In the genomic region with DNA sequence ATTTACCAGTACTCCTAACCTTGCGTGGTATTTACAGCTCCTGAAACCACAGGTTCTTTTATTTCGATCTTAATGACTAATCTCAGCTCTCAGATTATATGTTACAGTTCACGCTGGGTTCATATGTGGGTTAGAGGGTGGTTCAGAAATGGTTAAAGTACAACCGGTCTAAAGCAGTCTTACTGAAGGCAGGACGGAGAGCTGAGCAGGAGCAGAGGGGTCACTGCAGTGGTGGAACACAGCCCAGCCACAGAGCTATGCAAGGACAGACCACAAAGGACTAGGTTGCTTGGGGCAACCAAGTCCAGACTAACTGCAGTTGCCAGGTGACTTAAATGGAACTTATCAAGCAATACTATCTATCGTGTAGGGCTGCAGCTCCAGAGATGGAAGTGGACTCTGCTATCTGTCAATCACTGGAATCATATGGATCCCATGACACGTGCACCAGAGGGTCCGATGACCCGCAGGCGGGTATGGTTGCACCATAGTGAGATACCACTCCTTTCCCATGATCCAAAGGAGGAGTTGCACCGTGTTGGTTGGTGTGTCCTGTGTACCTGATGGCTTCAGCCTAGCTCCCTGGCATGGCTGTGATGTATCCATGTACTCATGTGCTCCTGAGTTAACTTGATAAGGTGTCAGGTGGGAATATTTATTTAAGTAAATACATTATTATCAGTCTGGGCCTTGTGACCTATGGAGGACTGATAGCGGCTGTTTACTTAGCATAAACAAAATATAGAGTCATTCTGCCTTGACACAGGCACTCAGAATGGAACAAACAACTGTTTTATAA, we compare ENCODE assay signal across 21 mouse cellular contexts. TPM values are rescaled to one million over a fixed set of nuclear protein-coding genes. Genes with fewer than 3 reads are reported as not detected.
DNase-seq lines count a peak whose midpoint lies in the region; ATAC-seq and TF ChIP-seq lines count a peak whose summit lies in the region.
"Had no signal": no experiment of that assay in that cellular context is flagged by ENCODE, and none has a peak within 500 bp of the region (broad histone marks: within the 10 kb centered on the region; RNA-seq: fewer than 3 reads in every experiment).

No protein-coding gene starts in this region.

- H3K4me3 ChIP-seq in hindbrain, embryonic 16.5 days (ENCODE audit: low read length) = no peak overlapping the region
- no peak overlapping the region for H3K4me3 ChIP-seq in hindbrain, embryonic 12.5 days
- no peak overlapping the region for H3K4me3 ChIP-seq in kidney, postnatal 0 days (replicated peaks; ENCODE audit: low read depth, low read length)
- no peak overlapping the region for H3K4me3 ChIP-seq in stomach, embryonic 16.5 days (replicated peaks; ENCODE audit: low read length)
- H3K4me3 ChIP-seq: embryonic facial prominence, embryonic 12.5 days; midbrain, embryonic 12.5 days had no signal

- 75% methylated on average over 12 of the region's 12 CpGs for WGBS in hindbrain, embryonic 16.5 days
- WGBS in hindbrain, embryonic 12.5 days = 84% methylated on average over 12 of the region's 12 CpGs
- 59% methylated on average over 12 of the region's 12 CpGs for WGBS in kidney, postnatal 0 days
- WGBS in stomach, embryonic 16.5 days = 67% methylated on average over 12 of the region's 12 CpGs

- no peaks in the 10 kb centered on the region for H3K36me3 ChIP-seq in hindbrain, embryonic 16.5 days (ENCODE audit: control insufficient read depth, insufficient read depth, low read length)
- no peaks in the 10 kb centered on the region for H3K36me3 ChIP-seq in hindbrain, embryonic 12.5 days
- no peaks in the 10 kb centered on the region for H3K36me3 ChIP-seq in kidney, postnatal 0 days (ENCODE audit: insufficient read depth, low read length)
- H3K36me3 ChIP-seq in stomach, embryonic 16.5 days (ENCODE audit: control insufficient read depth, insufficient read depth, low read length) = no peaks in the 10 kb centered on the region
- H3K36me3 ChIP-seq: embryonic facial prominence, embryonic 12.5 days; midbrain, embryonic 12.5 days had no signal

- intact Hi-C loops in heart, postnatal 14 days (cut with DNase I) = no loop called here

- ATAC-seq in hindbrain, embryonic 16.5 days = 0 out of 2 replicates have a peak, but pooled peaks have one; percentile 30
- no peak for ATAC-seq in hindbrain, embryonic 12.5 days (ENCODE audit: low FRiP score)
- ATAC-seq in kidney, postnatal 0 days (replicated peaks; ENCODE audit: low FRiP score, low read depth) = peak; percentile 89
- ATAC-seq in stomach, embryonic 16.5 days (ENCODE audit: insufficient read depth, low FRiP score) = peak; percentile 74; the same call in 1 of the 2 replicates
- ATAC-seq: forebrain, embryonic 16.5 days; lung, postnatal 0 days had no signal

- no peaks in the 10 kb centered on the region for H3K27me3 ChIP-seq in hindbrain, embryonic 16.5 days (replicated peaks; ENCODE audit: control insufficient read depth, insufficient read depth, low read length)
- no peaks in the 10 kb centered on the region for H3K27me3 ChIP-seq in hindbrain, embryonic 12.5 days
- H3K27me3 ChIP-seq in kidney, postnatal 0 days (ENCODE audit: insufficient read depth, low read length) = no peaks in the 10 kb centered on the region
- no peaks in the 10 kb centered on the region for H3K27me3 ChIP-seq in stomach, embryonic 16.5 days (ENCODE audit: control insufficient read depth, insufficient read depth, low read length)
- H3K27me3 ChIP-seq: embryonic facial prominence, embryonic 12.5 days; midbrain, embryonic 12.5 days had no signal

- no peak overlapping the region for H3K4me2 ChIP-seq in hindbrain, embryonic 16.5 days (ENCODE audit: low read length)
- H3K4me2 ChIP-seq in hindbrain, embryonic 12.5 days (replicated peaks) = no peak overlapping the region
- no peak overlapping the region for H3K4me2 ChIP-seq in kidney, postnatal 0 days (ENCODE audit: low read length)
- H3K4me2 ChIP-seq in stomach, embryonic 16.5 days (ENCODE audit: low read depth, low read length) = no peak overlapping the region
- H3K4me2 ChIP-seq: embryonic facial prominence, embryonic 12.5 days; heart, embryonic 11.5 days; hindbrain, embryonic 14.5 days; midbrain, embryonic 12.5 days had no signal

- H3K4me1 ChIP-seq in hindbrain, embryonic 16.5 days (ENCODE audit: control insufficient read depth, insufficient read depth, low read depth, low read length) = no peaks in the 10 kb centered on the region
- H3K4me1 ChIP-seq in hindbrain, embryonic 12.5 days = no peaks in the 10 kb centered on the region
- H3K4me1 ChIP-seq in kidney, postnatal 0 days (replicated peaks; ENCODE audit: insufficient read depth, low read length) = peaks cover 10% of the 10 kb centered on the region; the same call in 1 of the 2 replicates
- peaks cover 4% of the 10 kb centered on the region; the same call in 1 of the 2 replicates for H3K4me1 ChIP-seq in stomach, embryonic 16.5 days (ENCODE audit: control insufficient read depth, insufficient read depth, low read length)
- H3K4me1 ChIP-seq: embryonic facial prominence, embryonic 12.5 days had no signal

- TF ChIP-seq CTCF in kidney, postnatal 0 days (IDR thresholded peaks at IDR 0.05; ENCODE audit: low read depth) = no peak

- DNase-seq in kidney, adult 18-20 months = peak; percentile 20
- DNase-seq in kidney, postnatal 0 days (ENCODE audit: low spot score) = peak; percentile 40
- DNase-seq in left cerebral cortex, adult 9 months (ENCODE audit: low spot score in 2 of 2) = no peak
- DNase-seq in cerebellum, adult 11 months = no peak
- DNase-seq in heart, postnatal 14 days = no peak
- DNase-seq: adrenal gland, adult 2 months; B cell, adult 2 months; cerebellum, adult 9-11 months; heart, postnatal 10 days; left cerebral cortex, postnatal 4 days; liver; spleen, adult 18-20 months had no signal

- H3K9ac ChIP-seq in hindbrain, embryonic 16.5 days (ENCODE audit: low read depth, low read length) = no peak overlapping the region
- H3K9ac ChIP-seq in hindbrain, embryonic 12.5 days = no peak overlapping the region
- H3K9ac ChIP-seq in kidney, postnatal 0 days (ENCODE audit: low read depth, low read length) = no peak overlapping the region
- H3K9ac ChIP-seq in stomach, embryonic 16.5 days (ENCODE audit: low read length) = no peak overlapping the region
- H3K9ac ChIP-seq: embryonic facial prominence, embryonic 12.5 days; hindbrain, embryonic 14.5 days; midbrain, embryonic 12.5 days had no signal

- H3K9me3 ChIP-seq in hindbrain, embryonic 16.5 days (ENCODE audit: control insufficient read depth, low read length) = no peaks in the 10 kb centered on the region
- H3K9me3 ChIP-seq in hindbrain, embryonic 12.5 days (replicated peaks) = no peaks in the 10 kb centered on the region
- H3K9me3 ChIP-seq in kidney, postnatal 0 days (replicated peaks; ENCODE audit: low read length) = no peaks in the 10 kb centered on the region
- no peaks in the 10 kb centered on the region for H3K9me3 ChIP-seq in stomach, embryonic 16.5 days (replicated peaks; ENCODE audit: control insufficient read depth, low read length)
- H3K9me3 ChIP-seq: embryonic facial prominence, embryonic 12.5 days; midbrain, embryonic 12.5 days had no signal

- no peak overlapping the region for H3K27ac ChIP-seq in hindbrain, embryonic 16.5 days (ENCODE audit: low read depth, low read length)
- H3K27ac ChIP-seq in hindbrain, embryonic 12.5 days = no peak overlapping the region
- 0 out of 2 replicates have a peak overlapping the region, but pooled peaks have one; percentile 52 for H3K27ac ChIP-seq in kidney, postnatal 0 days
- no peak overlapping the region; the same call in 1 of the 2 replicates for H3K27ac ChIP-seq in stomach, embryonic 16.5 days (ENCODE audit: low read length)
- H3K27ac ChIP-seq: embryonic facial prominence, embryonic 12.5 days; hindbrain, embryonic 14.5 days; midbrain, embryonic 12.5 days had no signal

RNA-seq across cellular contexts. Expression of a gene that starts 13.0 kb away (rescaled TPM):
- 0.15 and 0.18 TPM in 2 replicates for polyA plus RNA-seq in hindbrain, embryonic 16.5 days (2015; fragmentation: Nextera tagmentation; extraction: Ambion mirVana)
- 0.07 and 0.13 TPM in 2 replicates for polyA plus RNA-seq in hindbrain, embryonic 12.5 days (2016; fragmentation: Nextera tagmentation; extraction: Ambion mirVana)
- 0.09 and 0.20 TPM in 2 replicates for polyA plus RNA-seq in kidney, postnatal 0 days (2015; fragmentation: Nextera tagmentation; extraction: Ambion mirVana)
- polyA plus RNA-seq in stomach, embryonic 16.5 days (2015; fragmentation: Nextera tagmentation; extraction: Ambion mirVana) = 9.7 and 13.2 TPM in 2 replicates
- not detected for total RNA-seq in heart, postnatal 14 days (2021)
- total RNA-seq: heart, postnatal 10 days had no signal
- polyA plus RNA-seq: heart, embryonic 11.5 days; midbrain, embryonic 12.5 days had no signal

RNA-seq across cellular contexts. Expression of a gene that starts 42.3 kb away (rescaled TPM):
- 1.1 and 1.2 TPM in 2 replicates for polyA plus RNA-seq in hindbrain, embryonic 16.5 days (2015; fragmentation: Nextera tagmentation; extraction: Ambion mirVana)
- polyA plus RNA-seq in hindbrain, embryonic 12.5 days (2016; fragmentation: Nextera tagmentation; extraction: Ambion mirVana) = 0.61 and 0.76 TPM in 2 replicates
- polyA plus RNA-seq in kidney, postnatal 0 days (2015; fragmentation: Nextera tagmentation; extraction: Ambion mirVana) = 1.7 and 2.1 TPM in 2 replicates
- 12.5 and 16.8 TPM in 2 replicates for polyA plus RNA-seq in stomach, embryonic 16.5 days (2015; fragmentation: Nextera tagmentation; extraction: Ambion mirVana)
- total RNA-seq in heart, postnatal 14 days (2021) = 1 to 10 TPM; 4.2 to 4.5 TPM

Comparison
In these comparisons a context has a peak if more than half of its experiments do, and no peak if none do; other contexts are left out.
1. DNase-seq: peak in kidney, adult 18-20 months (single experiment) and kidney, postnatal 0 days (single experiment); none in left cerebral cortex, adult 9 months (0 of 2), cerebellum, adult 11 months (single experiment) and heart, postnatal 14 days (0 of 2).